Mouse (Mus musculus): ENCODE results near the gene Ctf1. TPM values are rescaled to one million over a fixed set of nuclear protein-coding genes. Genes with fewer than 3 reads are reported as not detected.
"Not testable (repeated sequence)": the region's sequence is repeated elsewhere in the genome, so short reads cannot be mapped to it uniquely, and the experiment has no call there.

Ctf1 gene
- polyA plus RNA-seq, 1 experiment from 2014 or later: 15.6 TPM

GRCm38 (mm10) chr7:127714816-127715215 is 2.3 kb downstream of the Ctf1 start:
- 76% methylated on average over 4 of the region's 4 CpGs for WGBS
- no peak for DNase-seq
- Histone ChIP-seq H3K4me2 (no peak overlapping the region), H3K4me3 (ENCODE audit: low read depth, low read length) (no peak overlapping the region), H3K9me3 (ENCODE audit: low read depth, low read length) (no peaks in the 10 kb centered on the region), H3K27ac (ENCODE audit: low read depth) (no peak overlapping the region), H3K27me3 (ENCODE audit: insufficient read depth, low read length) (no peaks in the 10 kb centered on the region), H3K4me1 (ENCODE audit: insufficient read depth) (peaks cover 12% of the 10 kb centered on the region), H3K36me3 (ENCODE audit: insufficient read depth) (no peaks in the 10 kb centered on the region), H3K9ac (no peak overlapping the region)
- ATAC-seq (ENCODE audit: insufficient read depth): no peak
- TF ChIP-seq CTCF (IDR thresholded peaks at IDR 0.05; ENCODE audit: low read depth): no peak

- 2% methylated on average over 41 of the region's 41 CpGs for WGBS
These were observed 4.5 kb downstream of the Ctf1 start for GRCm38 (mm10) chr7:127716992-127717391.

GRCm38 (mm10) chr7:127718339-127718738 is 5.8 kb downstream of the Ctf1 start:
- no peak overlapping the region for H3K27ac ChIP-seq (ENCODE audit: low read depth)
- no peaks in the 10 kb centered on the region for H3K9me3 ChIP-seq (ENCODE audit: low read depth, low read length)
- DNase-seq: no peak
- no peaks in the 10 kb centered on the region for H3K27me3 ChIP-seq (ENCODE audit: insufficient read depth, low read length)
- no peak overlapping the region for H3K4me2 ChIP-seq
- no peak for TF ChIP-seq CTCF (IDR thresholded peaks at IDR 0.05; ENCODE audit: low read depth)
- ATAC-seq (ENCODE audit: insufficient read depth): no peak
- no peaks in the 10 kb centered on the region for H3K4me1 ChIP-seq (ENCODE audit: insufficient read depth)
- no peaks in the 10 kb centered on the region for H3K36me3 ChIP-seq (ENCODE audit: insufficient read depth)
- no peak overlapping the region for H3K9ac ChIP-seq
- 88% methylated on average over 6 of the region's 6 CpGs for WGBS
- no peak overlapping the region for H3K4me3 ChIP-seq (ENCODE audit: low read depth, low read length)

More at GRCm38 (mm10) chr7:127716992-127717391, 4.5 kb downstream of the Ctf1 start:
- DNase-seq: peak; percentile 81
- no peaks in the 10 kb centered on the region for H3K27me3 ChIP-seq (ENCODE audit: insufficient read depth, low read length)
- peak overlapping the region; percentile 34 for H3K4me3 ChIP-seq (ENCODE audit: low read depth, low read length)
- peaks cover 5% of the 10 kb centered on the region for H3K4me1 ChIP-seq (ENCODE audit: insufficient read depth)
- H3K9ac ChIP-seq: peak overlapping the region; percentile 50
- ATAC-seq (ENCODE audit: insufficient read depth): peak; percentile 44
- H3K4me2 ChIP-seq: peak overlapping the region; percentile 69
- no peaks in the 10 kb centered on the region for H3K36me3 ChIP-seq (ENCODE audit: insufficient read depth)
- TF ChIP-seq CTCF (IDR thresholded peaks at IDR 0.05; ENCODE audit: low read depth): peak; percentile 38
- no peak overlapping the region for H3K27ac ChIP-seq (ENCODE audit: low read depth)
- no peaks in the 10 kb centered on the region for H3K9me3 ChIP-seq (ENCODE audit: low read depth, low read length)

GRCm38 (mm10) chr7:127719258-127719657 is 6.7 kb downstream of the Ctf1 start:
- Histone ChIP-seq H3K27ac (ENCODE audit: low read depth) (no peak overlapping the region), H3K36me3 (ENCODE audit: insufficient read depth) (no peaks in the 10 kb centered on the region), H3K4me1 (ENCODE audit: insufficient read depth) (no peaks in the 10 kb centered on the region), H3K4me2 (no peak overlapping the region), H3K9me3 (ENCODE audit: low read depth, low read length) (no peaks in the 10 kb centered on the region), H3K27me3 (ENCODE audit: insufficient read depth, low read length) (no peaks in the 10 kb centered on the region), H3K9ac (no peak overlapping the region), H3K4me3 (ENCODE audit: low read depth, low read length) (no peak overlapping the region)
- WGBS: 79% methylated on average over 6 of the region's 6 CpGs
- ATAC-seq (ENCODE audit: insufficient read depth) (no peak), DNase-seq (no peak)
- TF ChIP-seq CTCF (IDR thresholded peaks at IDR 0.05; ENCODE audit: low read depth): no peak

GRCm38 (mm10) chr7:127725490-127725889 is 13.0 kb downstream of the Ctf1 start:
- Histone ChIP-seq H3K9me3 (ENCODE audit: low read depth, low read length) (no peaks in the 10 kb centered on the region), H3K4me1 (ENCODE audit: insufficient read depth) (no peaks in the 10 kb centered on the region), H3K36me3 (ENCODE audit: insufficient read depth) (no peaks in the 10 kb centered on the region), H3K27me3 (ENCODE audit: insufficient read depth, low read length) (no peaks in the 10 kb centered on the region), H3K4me3 (ENCODE audit: low read depth, low read length) (no peak overlapping the region), H3K27ac (ENCODE audit: low read depth) (no peak overlapping the region), H3K9ac (no peak overlapping the region), H3K4me2 (no peak overlapping the region)
- 55% methylated on average over 2 of the region's 2 CpGs for WGBS
- DNase-seq (no peak), ATAC-seq (ENCODE audit: insufficient read depth) (no peak)
- TF ChIP-seq CTCF (IDR thresholded peaks at IDR 0.05; ENCODE audit: low read depth): no peak

GRCm38 (mm10) chr7:127725924-127726323 is 13.4 kb downstream of the Ctf1 start:
- 53% methylated on average over 6 of the region's 6 CpGs for WGBS
- no peak overlapping the region for H3K9ac ChIP-seq

GRCm38 (mm10) chr7:127727898-127728297 is 15.4 kb downstream of the Ctf1 start:
- no peaks in the 10 kb centered on the region for H3K9me3 ChIP-seq (ENCODE audit: low read depth, low read length)
- H3K4me1 ChIP-seq (ENCODE audit: insufficient read depth): no peaks in the 10 kb centered on the region
- 73% methylated on average over 7 of the region's 7 CpGs for WGBS
- H3K27me3 ChIP-seq (ENCODE audit: insufficient read depth, low read length): no peaks in the 10 kb centered on the region
- DNase-seq: no peak
- H3K36me3 ChIP-seq (ENCODE audit: insufficient read depth): no peaks in the 10 kb centered on the region
- no peak overlapping the region for H3K4me3 ChIP-seq (ENCODE audit: low read depth, low read length)
- no peak overlapping the region for H3K9ac ChIP-seq
- H3K4me2 ChIP-seq: no peak overlapping the region
- ATAC-seq (ENCODE audit: insufficient read depth): no peak
- TF ChIP-seq CTCF (IDR thresholded peaks at IDR 0.05; ENCODE audit: low read depth): 0 out of 2 replicates have a peak, but pooled peaks have one; percentile 2
- no peak overlapping the region for H3K27ac ChIP-seq (ENCODE audit: low read depth)

More at GRCm38 (mm10) chr7:127725924-127726323, 13.4 kb downstream of the Ctf1 start:
- Histone ChIP-seq H3K9me3 (ENCODE audit: low read depth, low read length) (no peaks in the 10 kb centered on the region), H3K4me2 (no peak overlapping the region), H3K4me3 (ENCODE audit: low read depth, low read length) (no peak overlapping the region), H3K4me1 (ENCODE audit: insufficient read depth) (no peaks in the 10 kb centered on the region), H3K27me3 (ENCODE audit: insufficient read depth, low read length) (no peaks in the 10 kb centered on the region), H3K27ac (ENCODE audit: low read depth) (no peak overlapping the region), H3K36me3 (ENCODE audit: insufficient read depth) (no peaks in the 10 kb centered on the region)
- no peak for TF ChIP-seq CTCF (IDR thresholded peaks at IDR 0.05; ENCODE audit: low read depth)
- DNase-seq (no peak), ATAC-seq (ENCODE audit: insufficient read depth) (no peak)

- H3K4me2 ChIP-seq: no peak overlapping the region
- H3K27me3 ChIP-seq (ENCODE audit: insufficient read depth, low read length): no peaks in the 10 kb centered on the region
- 62% methylated on average over 4 of the region's 4 CpGs for WGBS
- DNase-seq (no peak), ATAC-seq (ENCODE audit: insufficient read depth) (no peak)
- no peaks in the 10 kb centered on the region for H3K36me3 ChIP-seq (ENCODE audit: insufficient read depth)
- no peak overlapping the region for H3K4me3 ChIP-seq (ENCODE audit: low read depth, low read length)
- no peak for TF ChIP-seq CTCF (IDR thresholded peaks at IDR 0.05; ENCODE audit: low read depth)
- H3K9me3 ChIP-seq (ENCODE audit: low read depth, low read length): no peaks in the 10 kb centered on the region
- H3K9ac ChIP-seq: no peak overlapping the region
- H3K27ac ChIP-seq (ENCODE audit: low read depth): no peak overlapping the region
- no peaks in the 10 kb centered on the region for H3K4me1 ChIP-seq (ENCODE audit: insufficient read depth)
These were observed 17.6 kb downstream of the Ctf1 start for GRCm38 (mm10) chr7:127730170-127730569.

- no CpG with 5 or more reads among the region's 5 CpGs for WGBS
- H3K27me3 ChIP-seq (ENCODE audit: insufficient read depth, low read length); H3K4me3 ChIP-seq (ENCODE audit: low read depth, low read length); DNase-seq; ATAC-seq (ENCODE audit: insufficient read depth); H3K9me3 ChIP-seq (ENCODE audit: low read depth, low read length); H3K9ac ChIP-seq; H3K27ac ChIP-seq (ENCODE audit: low read depth); H3K36me3 ChIP-seq (ENCODE audit: insufficient read depth); H3K4me1 ChIP-seq (ENCODE audit: insufficient read depth); H3K4me2 ChIP-seq: not testable (repeated sequence)
These were observed 19.5 kb downstream of the Ctf1 start, which contains the start of gene Ctf2 for GRCm38 (mm10) chr7:127732066-127732465. TSS of gene Ctf2 (minus strand) at chr7:127732166.

All from lung, embryonic 14.5 days (tissue).